Mouse (Mus musculus): ENCODE data around the gene Ctse. TPM values are rescaled to one million over a fixed set of nuclear protein-coding genes. Genes with fewer than 3 reads are reported as not detected.

The Ctse gene
- polyA plus RNA-seq, 1 experiment from 2014 or later: not detected

GRCm38 (mm10) chr1:131661749-131662148 is 23.6 kb downstream of the Ctse start:
- WGBS: 71% methylated on average over 3 of the region's 3 CpGs
- no peaks in the 10 kb centered on the region for H3K27me3 ChIP-seq (replicated peaks; ENCODE audit: control insufficient read depth, insufficient read depth, low read length)
- ATAC-seq: no peak
- 0 out of 2 replicates have a peak, but pooled peaks cover 3% of the 10 kb centered on the region for H3K4me1 ChIP-seq (ENCODE audit: control insufficient read depth, insufficient read depth, low read depth, low read length)
- H3K4me3 ChIP-seq (ENCODE audit: low read length): no peak overlapping the region
- H3K36me3 ChIP-seq (ENCODE audit: control insufficient read depth, insufficient read depth, low read length): no peaks in the 10 kb centered on the region
- H3K9ac ChIP-seq (ENCODE audit: low read depth, low read length): no peak overlapping the region
- H3K9me3 ChIP-seq (ENCODE audit: control insufficient read depth, low read length): no peaks in the 10 kb centered on the region
- no peak overlapping the region for H3K4me2 ChIP-seq (ENCODE audit: low read length)
- H3K27ac ChIP-seq (ENCODE audit: low read depth, low read length): no peak overlapping the region

- Histone ChIP-seq H3K4me2 (ENCODE audit: low read length) (no peak overlapping the region), H3K27me3 (replicated peaks; ENCODE audit: control insufficient read depth, insufficient read depth, low read length) (no peaks in the 10 kb centered on the region), H3K9ac (ENCODE audit: low read depth, low read length) (no peak overlapping the region), H3K4me3 (ENCODE audit: low read length) (no peak overlapping the region), H3K4me1 (ENCODE audit: control insufficient read depth, insufficient read depth, low read depth, low read length) (no peaks in the 10 kb centered on the region), H3K9me3 (ENCODE audit: control insufficient read depth, low read length) (no peaks in the 10 kb centered on the region), H3K36me3 (ENCODE audit: control insufficient read depth, insufficient read depth, low read length) (no peaks in the 10 kb centered on the region), H3K27ac (ENCODE audit: low read depth, low read length) (no peak overlapping the region)
- ATAC-seq: no peak
- 85% methylated on average over 9 of the region's 9 CpGs for WGBS
Observed at GRCm38 (mm10) chr1:131663286-131663995, 25.3 kb downstream of the Ctse start.

- no peak overlapping the region for H3K4me3 ChIP-seq (ENCODE audit: low read length)
- 89% methylated on average over 5 of the region's 5 CpGs for WGBS
- no peak overlapping the region for H3K4me2 ChIP-seq (ENCODE audit: low read length)
- no peak overlapping the region for H3K27ac ChIP-seq (ENCODE audit: low read depth, low read length)
- H3K9ac ChIP-seq (ENCODE audit: low read depth, low read length): no peak overlapping the region
- H3K9me3 ChIP-seq (ENCODE audit: control insufficient read depth, low read length): no peaks in the 10 kb centered on the region
- no peaks in the 10 kb centered on the region for H3K4me1 ChIP-seq (ENCODE audit: control insufficient read depth, insufficient read depth, low read depth, low read length)
- no peaks in the 10 kb centered on the region for H3K36me3 ChIP-seq (ENCODE audit: control insufficient read depth, insufficient read depth, low read length)
- H3K27me3 ChIP-seq (replicated peaks; ENCODE audit: control insufficient read depth, insufficient read depth, low read length): no peaks in the 10 kb centered on the region
- ATAC-seq: no peak
Observed at GRCm38 (mm10) chr1:131664136-131664535, 26.0 kb downstream of the Ctse start.

DNA sequence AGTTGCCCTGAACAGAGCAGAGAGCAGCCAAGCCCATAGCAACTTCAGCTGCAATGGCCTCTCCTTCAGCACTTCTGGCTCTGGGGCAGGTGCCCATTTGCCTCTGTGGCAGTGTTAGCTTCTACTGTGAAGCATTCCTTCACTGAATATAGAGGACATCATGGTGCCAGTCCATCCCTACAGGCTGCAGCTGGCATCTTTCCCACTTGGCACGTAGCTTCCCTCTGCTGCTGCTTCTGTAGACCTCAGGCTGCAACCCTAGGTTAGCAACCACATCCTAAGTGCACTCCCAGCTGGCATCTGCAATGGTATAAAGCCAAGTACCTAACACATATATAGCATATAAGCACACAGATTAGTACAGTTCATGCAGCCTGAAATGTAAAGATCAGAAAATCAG is 27.8 kb downstream of the Ctse start:
- H3K27ac ChIP-seq (ENCODE audit: low read depth, low read length): no peak overlapping the region
- no peaks in the 10 kb centered on the region for H3K27me3 ChIP-seq (replicated peaks; ENCODE audit: control insufficient read depth, insufficient read depth, low read length)
- no peak overlapping the region for H3K4me3 ChIP-seq (ENCODE audit: low read length)
- no peaks in the 10 kb centered on the region for H3K4me1 ChIP-seq (ENCODE audit: control insufficient read depth, insufficient read depth, low read depth, low read length)
- no peak for ATAC-seq
- 52% methylated on average over 1 of the region's 1 CpGs for WGBS
- no peaks in the 10 kb centered on the region for H3K9me3 ChIP-seq (ENCODE audit: control insufficient read depth, low read length)
- no peak overlapping the region for H3K9ac ChIP-seq (ENCODE audit: low read depth, low read length)
- H3K36me3 ChIP-seq (ENCODE audit: control insufficient read depth, insufficient read depth, low read length): no peaks in the 10 kb centered on the region
- no peak overlapping the region for H3K4me2 ChIP-seq (ENCODE audit: low read length)

- ATAC-seq: no peak
- H3K4me3 ChIP-seq (ENCODE audit: low read length): no peak overlapping the region
- no peaks in the 10 kb centered on the region for H3K27me3 ChIP-seq (replicated peaks; ENCODE audit: control insufficient read depth, insufficient read depth, low read length)
- no peaks in the 10 kb centered on the region for H3K36me3 ChIP-seq (ENCODE audit: control insufficient read depth, insufficient read depth, low read length)
- no peak overlapping the region for H3K4me2 ChIP-seq (ENCODE audit: low read length)
- H3K4me1 ChIP-seq (ENCODE audit: control insufficient read depth, insufficient read depth, low read depth, low read length): no peaks in the 10 kb centered on the region
- no peak overlapping the region for H3K27ac ChIP-seq (ENCODE audit: low read depth, low read length)
- H3K9ac ChIP-seq (ENCODE audit: low read depth, low read length): no peak overlapping the region
- WGBS: 95% methylated on average over 8 of the region's 8 CpGs
- H3K9me3 ChIP-seq (ENCODE audit: control insufficient read depth, low read length): no peaks in the 10 kb centered on the region
Observed at GRCm38 (mm10) chr1:131671113-131671512, 33.0 kb downstream of the Ctse start.

- WGBS: 87% methylated on average over 7 of the region's 7 CpGs
- H3K27me3 ChIP-seq (replicated peaks; ENCODE audit: control insufficient read depth, insufficient read depth, low read length): no peaks in the 10 kb centered on the region
- H3K36me3 ChIP-seq (ENCODE audit: control insufficient read depth, insufficient read depth, low read length): no peaks in the 10 kb centered on the region
- H3K4me3 ChIP-seq (ENCODE audit: low read length): no peak overlapping the region
- no peak overlapping the region for H3K4me2 ChIP-seq (ENCODE audit: low read length)
- no peak for ATAC-seq
- H3K9ac ChIP-seq (ENCODE audit: low read depth, low read length): no peak overlapping the region
- H3K4me1 ChIP-seq (ENCODE audit: control insufficient read depth, insufficient read depth, low read depth, low read length): no peaks in the 10 kb centered on the region
- no peaks in the 10 kb centered on the region for H3K9me3 ChIP-seq (ENCODE audit: control insufficient read depth, low read length)
- H3K27ac ChIP-seq (ENCODE audit: low read depth, low read length): no peak overlapping the region
Observed at GRCm38 (mm10) chr1:131672361-131672760, 34.3 kb downstream of the Ctse start.

GRCm38 (mm10) chr1:131679644-131680043 is 41.5 kb downstream of the Ctse start:
- Histone ChIP-seq H3K4me2 (ENCODE audit: low read length) (no peak overlapping the region), H3K27me3 (replicated peaks; ENCODE audit: control insufficient read depth, insufficient read depth, low read length) (no peaks in the 10 kb centered on the region), H3K9me3 (ENCODE audit: control insufficient read depth, low read length) (no peaks in the 10 kb centered on the region), H3K4me3 (ENCODE audit: low read length) (no peak overlapping the region), H3K27ac (ENCODE audit: low read depth, low read length) (no peak overlapping the region), H3K9ac (ENCODE audit: low read depth, low read length) (no peak overlapping the region), H3K36me3 (ENCODE audit: control insufficient read depth, insufficient read depth, low read length) (no peaks in the 10 kb centered on the region), H3K4me1 (ENCODE audit: control insufficient read depth, insufficient read depth, low read depth, low read length) (no peaks in the 10 kb centered on the region)
- 91% methylated on average over 5 of the region's 5 CpGs for WGBS
- ATAC-seq: no peak

- Histone ChIP-seq H3K9ac (ENCODE audit: low read depth, low read length) (no peak overlapping the region), H3K4me1 (ENCODE audit: control insufficient read depth, insufficient read depth, low read depth, low read length) (no peaks in the 10 kb centered on the region), H3K27me3 (replicated peaks; ENCODE audit: control insufficient read depth, insufficient read depth, low read length) (no peaks in the 10 kb centered on the region), H3K36me3 (ENCODE audit: control insufficient read depth, insufficient read depth, low read length) (no peaks in the 10 kb centered on the region), H3K9me3 (ENCODE audit: control insufficient read depth, low read length) (no peaks in the 10 kb centered on the region), H3K4me3 (ENCODE audit: low read length) (no peak overlapping the region), H3K4me2 (ENCODE audit: low read length) (no peak overlapping the region), H3K27ac (ENCODE audit: low read depth, low read length) (no peak overlapping the region)
- WGBS: 99% methylated on average over 2 of the region's 2 CpGs
- ATAC-seq: no peak
Observed at GRCm38 (mm10) chr1:131687739-131688138, 49.6 kb downstream of the Ctse start.

DNA sequence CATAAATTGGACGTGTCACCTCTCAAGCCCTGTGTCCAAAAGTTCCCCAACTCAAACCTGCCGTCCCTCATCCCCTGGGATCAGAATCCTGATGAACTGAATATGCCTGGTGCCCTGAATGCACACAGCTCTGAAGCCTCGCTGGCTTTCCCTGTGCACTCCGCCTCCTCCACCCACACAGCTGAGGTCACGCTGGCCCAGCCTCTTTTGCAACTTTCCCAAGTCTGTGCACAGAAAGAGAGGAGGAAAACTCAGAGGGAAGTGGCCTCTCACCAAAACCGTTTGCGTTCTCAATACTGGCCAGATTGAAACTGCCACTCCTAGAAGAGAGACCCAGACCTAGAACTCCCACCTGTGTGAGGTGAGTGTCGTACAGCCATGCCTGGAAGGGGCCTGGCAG is 50.4 kb downstream of the Ctse start, which contains the start of gene Rab7b:
Gene Rab7b, plus strand, starts transcription at position 221 of the 400 bp plus-strand sequence.
- Histone ChIP-seq H3K4me3 (ENCODE audit: low read length) (no peak within 1 kb of the TSS), H3K27me3 (replicated peaks; ENCODE audit: control insufficient read depth, insufficient read depth, low read length) (no peaks in the 10 kb centered on the region), H3K36me3 (ENCODE audit: control insufficient read depth, insufficient read depth, low read length) (no peaks in the 10 kb centered on the region), H3K4me1 (ENCODE audit: control insufficient read depth, insufficient read depth, low read depth, low read length) (no peaks in the 10 kb centered on the region), H3K9me3 (ENCODE audit: control insufficient read depth, low read length) (no peaks in the 10 kb centered on the region), H3K9ac (ENCODE audit: low read depth, low read length) (no peak within 1 kb of the TSS), H3K4me2 (ENCODE audit: low read length) (no peak within 1 kb of the TSS), H3K27ac (ENCODE audit: low read depth, low read length) (no peak within 1 kb of the TSS)
- ATAC-seq: no peak
- 50% methylated on average over 8 of the region's 8 CpGs for WGBS

Measured in hindbrain, embryonic 16.5 days (tissue).